Mouse (Mus musculus) ZHBTc4 (cell line): ENCODE measurements around the gene Tmem201.

ENCODE experiments used
- DNase-seq: peaks from one replicate; pipeline ENCODE4 v3.0.0-alpha.2; 2011; ENCODE audit warnings: low read depth, low spot score

Gene Tmem201

GRCm38 (mm10) chr4:149683875-149684274 is 54.0 kb downstream of the Tmem201 start:
- peak; percentile 59 for DNase-seq

- no peak for DNase-seq
Measured at GRCm38 (mm10) chr4:149679056-149679770, 58.6 kb downstream of the Tmem201 start.

GRCm38 (mm10) chr4:149678006-149678405 is 59.8 kb downstream of the Tmem201 start:
- no peak for DNase-seq

GRCm38 (mm10) chr4:149675378-149676261 is 62.2 kb downstream of the Tmem201 start:
- DNase-seq: peak; percentile 86

DNA sequence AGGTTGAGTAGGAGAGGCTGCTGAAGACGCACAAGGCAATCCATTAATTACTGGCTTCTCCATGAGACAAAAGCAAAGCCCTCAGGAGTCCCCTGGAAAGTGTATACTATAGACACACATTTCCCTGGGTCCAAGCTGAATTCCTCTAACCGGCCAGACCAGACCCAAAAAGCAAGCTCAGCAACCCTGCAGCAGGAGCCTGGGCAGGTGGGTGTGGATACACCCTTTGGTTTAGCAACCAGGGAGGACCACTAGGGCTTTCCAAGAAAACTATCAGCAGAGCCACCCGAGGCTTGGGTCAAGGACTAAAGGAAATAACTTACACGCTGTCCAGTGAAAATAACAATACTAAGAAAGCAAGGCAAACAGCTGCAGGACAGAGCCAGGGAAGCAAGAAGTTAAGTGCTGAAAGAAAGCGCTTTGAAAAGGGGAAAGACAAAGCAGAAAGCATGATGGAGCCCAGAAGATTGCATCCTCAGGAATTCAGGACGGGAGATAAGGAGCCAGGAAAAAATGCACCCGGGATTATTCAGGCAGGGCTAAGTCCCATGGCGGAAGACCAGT is 62.9 kb downstream of the Tmem201 start:
- DNase-seq: no peak

- no peak for DNase-seq
Measured at GRCm38 (mm10) chr4:149672747-149673146, 65.1 kb downstream of the Tmem201 start.

GRCm38 (mm10) chr4:149671175-149671574 is 66.7 kb downstream of the Tmem201 start:
- DNase-seq: peak; percentile 51

DNA sequence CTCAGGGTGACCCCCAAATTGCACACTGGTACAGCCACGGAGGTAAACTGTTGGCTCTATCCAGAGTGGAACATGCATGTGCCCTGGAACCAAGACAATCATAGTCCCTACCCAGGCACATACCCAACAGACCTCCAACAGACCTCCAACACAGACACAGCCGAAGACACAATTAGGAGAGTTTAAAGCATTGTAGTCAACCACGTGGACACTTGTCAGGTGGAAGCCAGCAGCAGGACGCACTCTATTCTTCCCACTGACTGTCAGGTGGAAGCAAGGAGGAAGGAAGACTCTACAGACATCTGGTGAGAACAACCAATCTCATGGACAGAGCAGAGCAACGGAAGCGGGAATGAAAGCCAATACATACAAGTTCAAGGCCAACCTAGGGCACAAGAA is 72.2 kb downstream of the Tmem201 start:
- no peak for DNase-seq
